Mouse (Mus musculus): ENCODE measurements at regions not wholly inside any gene's neighbourhood (a gene's known extent, or its start where the extent isn't known, plus 50 kb on each side); places are given as distances from the start of the nearest gene placed in this dataset.

GRCm38 (mm10) chr16:74768264-74768663 lies 356.6 kb upstream of the Robo2 start:
- 90% methylated on average over 4 of the region's 4 CpGs for WGBS
- Histone ChIP-seq H3K36me3 (ENCODE audit: control insufficient read depth, insufficient read depth, low read length) (no peaks in the 10 kb centered on the region), H3K9me3 (ENCODE audit: control insufficient read depth, low read length) (no peaks in the 10 kb centered on the region), H3K9ac (ENCODE audit: low read length) (no peak overlapping the region), H3K27ac (replicated peaks; ENCODE audit: low read depth, low read length) (no peak overlapping the region), H3K4me3 (ENCODE audit: low read depth, low read length) (no peak overlapping the region), H3K27me3 (ENCODE audit: control insufficient read depth, insufficient read depth, low read length) (no peaks in the 10 kb centered on the region), H3K4me2 (ENCODE audit: low read depth, severe bottlenecking) (no peak overlapping the region), H3K4me1 (ENCODE audit: control insufficient read depth, insufficient read depth, low read length) (no peaks in the 10 kb centered on the region)
- no peak for DNase-seq (ENCODE audit: low spot score)
- no peak for ATAC-seq (ENCODE audit: insufficient number of reproducible peaks, low FRiP score, low TSS enrichment, low read depth)

DNA sequence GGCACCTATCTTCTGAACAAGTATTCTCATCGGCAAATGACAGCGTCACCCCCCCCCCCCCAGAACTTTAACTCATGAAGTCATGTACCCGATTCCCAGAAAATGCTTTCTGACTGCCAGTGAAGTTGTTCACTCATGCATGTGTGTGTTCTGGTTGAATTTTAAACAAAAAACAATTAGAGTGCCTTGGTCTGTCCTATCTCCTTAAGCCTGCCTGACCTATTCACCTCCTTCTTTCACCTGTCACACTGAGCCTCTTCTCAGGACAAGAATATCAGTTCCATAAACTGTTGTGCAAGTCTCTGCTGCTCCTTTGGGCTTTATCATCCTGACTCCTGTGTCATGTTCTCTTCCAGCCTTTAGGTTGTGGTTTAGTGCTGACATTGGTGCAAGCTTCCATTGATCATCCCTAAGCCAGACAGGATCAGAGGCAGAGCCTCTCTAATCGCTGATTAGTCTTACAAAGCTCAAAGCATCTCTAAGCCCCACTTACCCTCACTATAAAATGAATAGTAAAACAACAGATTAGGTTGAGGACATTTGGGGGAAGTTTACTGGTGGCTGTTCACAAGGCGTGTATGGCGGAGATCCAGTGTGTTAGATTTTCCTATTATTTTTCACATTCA lies 345.2 kb upstream of the Robo2 start:
- ATAC-seq (ENCODE audit: insufficient number of reproducible peaks, low FRiP score, low TSS enrichment, low read depth) (no peak), DNase-seq (ENCODE audit: low spot score) (no peak)
- Histone ChIP-seq H3K4me2 (ENCODE audit: low read depth, severe bottlenecking) (no peak overlapping the region), H3K4me3 (ENCODE audit: low read depth, low read length) (no peak overlapping the region), H3K4me1 (ENCODE audit: control insufficient read depth, insufficient read depth, low read length) (no peaks in the 10 kb centered on the region), H3K36me3 (ENCODE audit: control insufficient read depth, insufficient read depth, low read length) (no peaks in the 10 kb centered on the region), H3K9me3 (ENCODE audit: control insufficient read depth, low read length) (no peaks in the 10 kb centered on the region; the same call in 1 of the 2 replicates), H3K27ac (replicated peaks; ENCODE audit: low read depth, low read length) (no peak overlapping the region), H3K27me3 (ENCODE audit: control insufficient read depth, insufficient read depth, low read length) (no peaks in the 10 kb centered on the region), H3K9ac (ENCODE audit: low read length) (no peak overlapping the region)
- 67% methylated on average over 6 of the region's 6 CpGs for WGBS

DNA sequence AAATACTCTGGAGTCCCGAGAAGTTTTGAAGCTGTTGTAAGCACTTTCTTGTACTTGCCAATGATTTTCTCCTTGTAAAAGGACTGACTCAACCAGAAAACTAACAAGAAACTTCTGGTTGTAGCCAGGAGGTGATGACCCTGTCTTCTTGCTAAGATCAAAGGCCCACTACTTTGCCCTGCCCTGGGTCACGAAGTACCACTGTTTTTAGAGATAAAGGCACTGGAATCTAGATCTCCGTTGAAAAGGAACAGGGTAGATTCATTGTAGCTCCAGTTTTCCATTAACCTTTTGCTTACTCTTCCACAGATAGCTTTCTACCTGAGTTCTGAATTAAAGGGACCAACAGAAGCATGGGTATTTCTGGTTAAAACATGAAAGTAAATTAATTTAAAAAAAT lies 339.3 kb upstream of the Robo2 start:
- no peak overlapping the region for H3K9ac ChIP-seq (ENCODE audit: low read length)
- no peaks in the 10 kb centered on the region for H3K36me3 ChIP-seq (ENCODE audit: control insufficient read depth, insufficient read depth, low read length)
- H3K27me3 ChIP-seq (ENCODE audit: control insufficient read depth, insufficient read depth, low read length) = no peaks in the 10 kb centered on the region
- no peak overlapping the region for H3K4me2 ChIP-seq (ENCODE audit: low read depth, severe bottlenecking)
- H3K27ac ChIP-seq (replicated peaks; ENCODE audit: low read depth, low read length) = no peak overlapping the region
- no peaks in the 10 kb centered on the region for H3K4me1 ChIP-seq (ENCODE audit: control insufficient read depth, insufficient read depth, low read length)
- no peak overlapping the region for H3K4me3 ChIP-seq (ENCODE audit: low read depth, low read length)
- H3K9me3 ChIP-seq (ENCODE audit: control insufficient read depth, low read length) = no peaks in the 10 kb centered on the region; the same call in 1 of the 2 replicates
- DNase-seq (ENCODE audit: low spot score) (no peak), ATAC-seq (ENCODE audit: insufficient number of reproducible peaks, low FRiP score, low TSS enrichment, low read depth) (no peak)
- 7% methylated on average over 3 of the region's 3 CpGs for WGBS

GRCm38 (mm10) chr16:74749006-74749405 lies 337.4 kb upstream of the Robo2 start:
- Histone ChIP-seq H3K27me3 (ENCODE audit: control insufficient read depth, insufficient read depth, low read length) (no peaks in the 10 kb centered on the region), H3K4me3 (ENCODE audit: low read depth, low read length) (no peak overlapping the region), H3K4me2 (ENCODE audit: low read depth, severe bottlenecking) (no peak overlapping the region), H3K4me1 (ENCODE audit: control insufficient read depth, insufficient read depth, low read length) (no peaks in the 10 kb centered on the region), H3K9ac (ENCODE audit: low read length) (no peak overlapping the region), H3K27ac (replicated peaks; ENCODE audit: low read depth, low read length) (no peak overlapping the region), H3K36me3 (ENCODE audit: control insufficient read depth, insufficient read depth, low read length) (no peaks in the 10 kb centered on the region), H3K9me3 (ENCODE audit: control insufficient read depth, low read length) (no peaks in the 10 kb centered on the region; the same call in 1 of the 2 replicates)
- ATAC-seq (ENCODE audit: insufficient number of reproducible peaks, low FRiP score, low TSS enrichment, low read depth) (no peak), DNase-seq (ENCODE audit: low spot score) (no peak)

DNA sequence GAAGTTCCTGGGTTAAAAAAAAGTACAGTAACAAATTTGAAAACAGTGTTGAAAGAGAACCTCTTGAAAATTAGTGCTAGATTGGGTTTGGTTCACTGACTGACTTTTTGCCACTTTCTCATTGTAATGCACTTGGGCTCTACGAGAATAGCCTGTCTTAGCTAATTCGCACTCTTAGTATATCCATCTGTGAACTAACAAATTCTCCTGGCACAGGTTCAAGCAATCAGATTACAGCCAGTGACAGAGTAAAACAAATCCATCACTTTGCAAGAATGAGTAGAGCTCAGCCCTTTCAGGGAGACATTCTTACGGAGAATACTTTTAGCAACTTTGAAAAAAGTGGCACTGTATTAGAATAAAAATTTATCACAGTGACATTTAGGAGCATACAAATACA lies 331.9 kb upstream of the Robo2 start:
- H3K4me1 ChIP-seq (ENCODE audit: control insufficient read depth, insufficient read depth, low read length) = no peaks in the 10 kb centered on the region
- no peak overlapping the region for H3K4me2 ChIP-seq (ENCODE audit: low read depth, severe bottlenecking)
- no peak overlapping the region for H3K4me3 ChIP-seq (ENCODE audit: low read depth, low read length)
- ATAC-seq (ENCODE audit: insufficient number of reproducible peaks, low FRiP score, low TSS enrichment, low read depth) = no peak
- H3K36me3 ChIP-seq (ENCODE audit: control insufficient read depth, insufficient read depth, low read length) = no peaks in the 10 kb centered on the region
- DNase-seq (ENCODE audit: low spot score) = no peak
- H3K27ac ChIP-seq (replicated peaks; ENCODE audit: low read depth, low read length) = no peak overlapping the region
- H3K9ac ChIP-seq (ENCODE audit: low read length) = no peak overlapping the region
- 79% methylated on average over 3 of the region's 3 CpGs for WGBS
- H3K9me3 ChIP-seq (ENCODE audit: control insufficient read depth, low read length) = no peaks in the 10 kb centered on the region
- no peaks in the 10 kb centered on the region for H3K27me3 ChIP-seq (ENCODE audit: control insufficient read depth, insufficient read depth, low read length)

- H3K4me1 ChIP-seq (ENCODE audit: control insufficient read depth, insufficient read depth, low read length) = no peaks in the 10 kb centered on the region
- 75% methylated on average over 12 of the region's 12 CpGs for WGBS
- no peaks in the 10 kb centered on the region for H3K27me3 ChIP-seq (ENCODE audit: control insufficient read depth, insufficient read depth, low read length)
- no peaks in the 10 kb centered on the region for H3K36me3 ChIP-seq (ENCODE audit: control insufficient read depth, insufficient read depth, low read length)
- no peak overlapping the region for H3K4me3 ChIP-seq (ENCODE audit: low read depth, low read length)
- no peak overlapping the region for H3K4me2 ChIP-seq (ENCODE audit: low read depth, severe bottlenecking)
- H3K27ac ChIP-seq (replicated peaks; ENCODE audit: low read depth, low read length) = no peak overlapping the region
- DNase-seq (ENCODE audit: low spot score) (no peak), ATAC-seq (ENCODE audit: insufficient number of reproducible peaks, low FRiP score, low TSS enrichment, low read depth) (no peak)
- H3K9ac ChIP-seq (ENCODE audit: low read length) = no peak overlapping the region
- H3K9me3 ChIP-seq (ENCODE audit: control insufficient read depth, low read length) = no peaks in the 10 kb centered on the region
Measured at GRCm38 (mm10) chr16:74739194-74740135, 327.8 kb upstream of the Robo2 start.

- Histone ChIP-seq H3K4me2 (ENCODE audit: low read depth, severe bottlenecking) (no peak overlapping the region), H3K9ac (ENCODE audit: low read length) (no peak overlapping the region), H3K4me1 (ENCODE audit: control insufficient read depth, insufficient read depth, low read length) (no peaks in the 10 kb centered on the region), H3K27ac (replicated peaks; ENCODE audit: low read depth, low read length) (no peak overlapping the region), H3K9me3 (ENCODE audit: control insufficient read depth, low read length) (no peaks in the 10 kb centered on the region), H3K36me3 (ENCODE audit: control insufficient read depth, insufficient read depth, low read length) (no peaks in the 10 kb centered on the region), H3K27me3 (ENCODE audit: control insufficient read depth, insufficient read depth, low read length) (no peaks in the 10 kb centered on the region), H3K4me3 (ENCODE audit: low read depth, low read length) (no peak overlapping the region)
- ATAC-seq (ENCODE audit: insufficient number of reproducible peaks, low FRiP score, low TSS enrichment, low read depth) = no peak
- DNase-seq (ENCODE audit: low spot score) = no peak
- WGBS = 84% methylated on average over 9 of the region's 9 CpGs
Measured at GRCm38 (mm10) chr16:74732940-74733776, 321.5 kb upstream of the Robo2 start.

DNA sequence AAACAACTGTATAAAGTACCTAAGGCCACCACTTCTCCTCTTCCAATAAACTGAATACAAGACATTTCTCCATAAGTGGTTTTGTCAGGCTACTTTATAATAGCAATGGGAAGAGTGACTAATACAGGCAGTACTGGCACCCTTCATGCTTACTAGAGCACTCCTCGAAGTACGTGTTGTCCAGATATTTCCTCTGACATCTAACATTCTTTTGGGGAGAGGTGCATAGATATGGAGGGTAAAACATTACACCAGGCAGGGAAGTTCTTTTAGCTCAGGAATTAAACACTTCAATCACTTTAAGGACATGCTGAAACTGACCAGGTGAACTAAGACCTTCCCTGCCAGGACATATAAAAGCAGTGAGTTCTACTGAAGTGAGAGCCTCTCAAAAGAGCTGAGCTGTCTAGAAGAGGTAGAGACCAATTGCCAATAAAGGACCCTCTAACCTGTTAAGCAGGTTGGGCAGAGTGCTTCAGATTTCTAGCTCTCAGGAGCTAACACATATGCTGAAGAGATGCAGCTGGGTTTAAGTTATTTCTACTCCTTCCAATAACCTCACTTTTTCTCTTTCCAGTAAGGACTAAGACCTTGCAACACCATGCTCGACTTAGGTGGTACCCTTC lies 318.7 kb upstream of the Robo2 start:
- no peaks in the 10 kb centered on the region for H3K27me3 ChIP-seq (ENCODE audit: control insufficient read depth, insufficient read depth, low read length)
- H3K27ac ChIP-seq (replicated peaks; ENCODE audit: low read depth, low read length) = no peak overlapping the region
- no peak overlapping the region for H3K4me3 ChIP-seq (ENCODE audit: low read depth, low read length)
- DNase-seq (ENCODE audit: low spot score) = no peak
- no peaks in the 10 kb centered on the region for H3K9me3 ChIP-seq (ENCODE audit: control insufficient read depth, low read length)
- H3K9ac ChIP-seq (ENCODE audit: low read length) = no peak overlapping the region
- 88% methylated on average over 3 of the region's 3 CpGs for WGBS
- no peak overlapping the region for H3K4me2 ChIP-seq (ENCODE audit: low read depth, severe bottlenecking)
- H3K36me3 ChIP-seq (ENCODE audit: control insufficient read depth, insufficient read depth, low read length) = no peaks in the 10 kb centered on the region
- no peak for ATAC-seq (ENCODE audit: insufficient number of reproducible peaks, low FRiP score, low TSS enrichment, low read depth)
- no peaks in the 10 kb centered on the region for H3K4me1 ChIP-seq (ENCODE audit: control insufficient read depth, insufficient read depth, low read length)
